Mouse (Mus musculus) v-Abl transformed pro-B cells (cell line): Measurements from ENCODE around the gene Gm8251.
"Not testable (repeated sequence)": the region's sequence is repeated elsewhere in the genome, so short reads cannot be mapped to it uniquely, and the experiment has no call there.

Experiments used
- in situ Hi-C, 2 experiments: fragments of 400-800 bp; cut with MboI; formaldehyde crosslinking; loops; one replicate each; pipeline ENCODE4 v1.15.1; 2025; ENCODE audit not compliant: unreplicated experiment in 2 of 2

Gene Gm8251

DNA sequence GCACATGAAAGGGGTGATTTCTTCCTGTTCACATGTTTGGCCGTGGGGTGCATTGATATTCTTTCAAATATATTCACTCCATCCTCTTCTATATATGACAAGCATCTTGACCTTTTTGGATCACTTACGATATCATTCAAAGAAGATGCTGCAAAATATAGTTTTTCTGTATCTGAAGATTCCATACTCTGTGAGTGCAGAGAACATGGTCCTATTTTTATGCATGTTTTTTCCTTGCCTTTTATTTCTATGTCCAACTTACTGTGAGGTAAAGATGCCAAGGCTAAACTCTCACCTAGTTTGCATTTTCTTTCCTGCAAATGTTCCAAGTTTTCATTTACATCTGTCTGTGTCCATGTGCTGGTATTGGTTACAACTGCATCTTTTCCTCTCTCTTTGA lies at the start of gene Gm8251:
Gene Gm8251 (minus strand): TSS at position 101 of the 400 bp plus-strand sequence.
- in situ Hi-C loops: loop anchor here (5.0 to 25.0 kb wide), 9 partner anchors 100 to 1200 kb away; partner anchors contain the start of gene Mrps9 (in 1 of the 2)

GRCm38 (mm10) chr1:44102939-44103338 lies 41.2 kb upstream of the Gm8251 start:
- in situ Hi-C loops: no loop called here

DNA sequence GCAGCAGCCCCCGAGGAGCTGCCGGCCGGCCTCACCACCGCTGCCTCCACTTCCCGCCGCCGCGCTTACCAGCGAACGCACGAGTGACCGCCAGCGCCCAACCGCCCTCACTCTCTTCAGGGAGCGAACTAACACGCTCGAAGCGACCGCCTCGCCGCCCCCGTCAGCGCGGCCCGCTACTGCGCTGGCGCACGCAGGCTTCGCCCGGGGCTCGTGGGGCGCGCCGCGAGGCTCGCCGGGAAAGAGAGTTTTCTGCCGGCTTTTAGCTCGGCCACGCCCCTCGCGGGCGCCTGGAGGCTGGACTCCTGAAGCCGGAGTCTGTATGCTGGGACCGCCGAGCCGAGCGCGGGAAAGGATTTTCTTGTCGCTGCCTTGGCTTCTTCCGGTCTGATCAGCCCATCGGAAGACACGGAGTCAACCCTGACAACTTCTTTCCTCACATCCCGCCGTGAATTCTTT lies 40.6 kb upstream of the Gm8251 start, which contains the start of gene Tex30:
Gene Tex30 (minus strand): TSS at position 183 of the 459 bp plus-strand sequence.
- in situ Hi-C loops: no loop called here

- in situ Hi-C loops: no loop called here
Observed at GRCm38 (mm10) chr1:44101448-44102225, 39.9 kb upstream of the Gm8251 start.

- in situ Hi-C loops: loop anchor here (5.0 to 25.0 kb wide), 10 partner anchors 98 to 1202 kb away; partner anchors contain the start of gene Mrps9 (in 1 of the 2)
Observed at GRCm38 (mm10) chr1:44064625-44065024, 2.9 kb upstream of the Gm8251 start.

DNA sequence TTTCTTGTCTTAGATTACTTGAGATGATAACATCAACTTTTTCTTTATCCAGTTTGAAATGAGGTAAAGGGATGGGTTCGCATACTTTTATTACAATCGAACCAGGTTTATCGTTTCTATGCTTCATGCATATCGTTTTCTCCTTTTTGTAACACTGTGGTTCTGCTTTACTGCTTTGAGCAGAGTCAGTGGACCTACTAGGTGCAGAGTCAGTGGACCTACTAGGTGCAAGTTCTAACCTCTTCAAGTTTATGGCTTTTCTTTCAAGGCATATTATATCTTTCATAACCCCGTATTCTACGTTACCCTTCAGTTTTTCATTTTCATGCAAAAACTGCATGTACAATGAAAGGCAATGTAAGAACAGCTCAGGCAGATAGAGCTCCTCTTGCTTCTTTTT lies 1.7 kb upstream of the Gm8251 start:
- in situ Hi-C loops: loop anchor here (5.0 to 25.0 kb wide), 9 partner anchors 99 to 1201 kb away; partner anchors contain the start of gene Mrps9 (in 1 of the 2)

- in situ Hi-C loops: loop anchor here (10.0 to 25.0 kb wide), 6 partner anchors 104 to 1196 kb away; partner anchors contain the start of gene Mrps9 (in 1 of the 2)
Observed at GRCm38 (mm10) chr1:44057805-44058204, 3.9 kb downstream of the Gm8251 start.

GRCm38 (mm10) chr1:44046556-44046955 lies 15.2 kb downstream of the Gm8251 start:
- in situ Hi-C loops: no loop called here

DNA sequence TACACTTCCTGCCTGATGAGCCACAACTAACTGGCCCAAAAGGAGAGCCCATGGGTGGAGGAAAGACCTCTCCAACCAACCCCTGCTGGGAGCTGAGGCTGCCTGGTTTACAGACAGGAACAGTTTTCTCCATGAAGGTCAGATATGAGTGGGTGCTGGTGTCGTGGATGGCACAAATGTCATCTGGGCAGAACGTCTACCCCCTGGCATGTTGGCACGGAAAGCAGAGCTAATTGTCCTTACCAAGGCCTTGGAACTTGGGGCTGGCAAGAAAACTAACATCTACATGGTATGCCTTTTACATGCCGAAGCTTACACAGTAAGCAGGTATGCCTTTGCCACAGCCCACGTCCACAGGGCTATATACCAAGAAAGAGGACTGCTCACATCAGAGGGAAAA lies 16.0 kb downstream of the Gm8251 start:
- in situ Hi-C loops: not testable (repeated sequence)

GRCm38 (mm10) chr1:44042555-44042915 lies 19.2 kb downstream of the Gm8251 start:
- in situ Hi-C loops: no loop called here

DNA sequence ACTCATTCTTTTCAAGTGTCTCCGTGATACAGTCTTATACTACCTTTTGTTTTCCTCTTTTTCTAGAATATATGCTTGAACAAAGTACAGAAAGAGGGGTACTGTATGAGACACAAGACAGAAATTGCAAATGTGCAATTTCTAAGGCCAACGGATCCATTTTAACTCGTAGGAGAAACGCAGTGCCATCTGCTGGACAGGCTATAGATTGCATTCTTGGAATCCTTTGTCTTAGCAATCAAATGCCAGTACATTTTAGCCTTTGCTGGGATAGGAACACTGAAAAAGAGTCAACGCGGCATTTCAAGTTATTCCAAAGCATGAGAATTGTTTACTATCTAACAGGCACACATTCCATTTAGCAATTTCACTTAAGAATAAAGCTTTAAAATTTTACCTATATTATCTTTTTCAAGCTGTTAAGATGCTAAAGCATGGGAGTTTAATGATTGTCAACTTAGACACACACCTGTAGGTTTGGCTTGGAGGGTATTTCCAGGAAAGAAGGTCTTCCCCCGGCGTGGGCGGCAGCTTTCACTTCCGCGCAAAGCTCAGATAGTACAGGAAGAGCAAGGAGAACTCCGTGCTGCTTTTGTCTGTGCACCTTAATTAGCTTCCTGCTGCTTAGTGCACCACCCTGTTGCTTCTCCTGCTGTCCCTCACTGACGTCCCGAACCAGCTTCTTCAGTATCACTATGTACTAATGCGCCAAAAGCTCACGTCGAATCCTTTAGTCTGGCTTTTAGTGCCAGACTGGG lies 19.8 kb downstream of the Gm8251 start:
- in situ Hi-C loops: no loop called here

GRCm38 (mm10) chr1:44032948-44033347 lies 28.8 kb downstream of the Gm8251 start:
- in situ Hi-C loops: no loop called here

- in situ Hi-C loops: no loop called here
Observed at GRCm38 (mm10) chr1:44032213-44032612, 29.5 kb downstream of the Gm8251 start.

- in situ Hi-C loops: no loop called here
Observed at GRCm38 (mm10) chr1:44027651-44028050, 34.1 kb downstream of the Gm8251 start.

- in situ Hi-C loops: no loop called here
Observed at GRCm38 (mm10) chr1:44022656-44023055, 39.1 kb downstream of the Gm8251 start.

- in situ Hi-C loops: no loop called here
Observed at GRCm38 (mm10) chr1:44019934-44020333, 41.8 kb downstream of the Gm8251 start, which contains the start of gene Mettl21c. TSS of gene Mettl21c (minus strand) at chr1:44020034.

DNA sequence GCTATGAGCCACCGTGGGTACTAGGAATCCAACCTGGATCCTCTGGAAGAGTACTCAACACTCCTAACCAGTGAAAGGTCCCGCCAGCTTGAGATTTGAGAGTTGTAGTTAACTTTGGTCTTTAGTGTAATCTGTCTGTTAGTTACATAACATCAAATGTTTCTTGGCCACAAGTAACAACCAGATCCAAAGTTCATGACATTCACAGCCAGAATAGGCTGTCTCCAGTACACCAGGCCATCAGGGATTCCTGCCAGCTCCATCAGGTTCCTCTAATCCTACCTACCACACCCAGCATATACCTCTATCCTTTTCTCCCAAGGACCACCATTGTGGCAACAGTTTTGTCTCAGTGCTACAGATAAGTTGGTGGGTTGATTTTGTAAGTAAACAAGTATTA lies 46.2 kb downstream of the Gm8251 start:
- in situ Hi-C loops: no loop called here
